Mouse (Mus musculus) gastrocnemius, postnatal 10 days (tissue): ENCODE results near the gene Smim9. TPM values are rescaled to one million over a fixed set of nuclear protein-coding genes. Genes with fewer than 3 reads are reported as not detected.

ENCODE experiments used
- DNase-seq: peaks from one replicate; pipeline ENCODE4 v3.0.0; 2021; ENCODE audit warnings: mixed read lengths
- long read RNA-seq, 2 experiments: library from polyadenylated mRNA; stranded (forward); transcript quantifications; one replicate each; pipeline ENCODE4 v2.0.0; 2021
- total RNA-seq, 2 experiments: library from RNA; stranded (reverse); gene quantifications; 2 replicates each; pipeline ENCODE4 v1.2.3; 2021

The Smim9 gene
- total RNA-seq: not detected
- long read RNA-seq, experiment 1: 0 reads
- long read RNA-seq, experiment 2: 0 reads

DNA sequence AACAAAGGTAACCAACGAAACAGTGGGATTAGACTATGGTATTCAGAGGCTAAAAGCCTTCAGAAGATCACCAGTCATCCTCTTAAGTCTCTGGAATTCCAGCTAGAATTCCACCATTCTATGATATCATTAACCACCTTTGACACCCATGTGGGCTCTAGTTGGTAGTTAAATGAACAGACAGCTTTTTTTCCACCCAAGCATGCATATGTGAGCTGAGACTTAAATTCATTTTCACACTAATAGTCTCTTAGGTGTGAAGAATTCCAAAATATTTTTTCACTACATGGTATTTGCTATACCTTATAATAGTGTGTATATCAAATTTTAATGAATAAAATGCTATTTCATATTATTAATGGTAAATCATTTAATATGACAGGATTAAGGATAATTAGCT is at the start of gene Smim9:
Smim9 (minus strand) TSS at position 101 of the 400 bp plus-strand sequence.
- DNase-seq: no peak

- peak; percentile 40 for DNase-seq
Measured at GRCm38 (mm10) chrX:75155576-75156243, 7.9 kb downstream of the Smim9 start.

- no peak for DNase-seq
Measured at GRCm38 (mm10) chrX:75152249-75152648, 11.3 kb downstream of the Smim9 start.

GRCm38 (mm10) chrX:75150304-75150703 is 13.3 kb downstream of the Smim9 start:
- DNase-seq: no peak

DNA sequence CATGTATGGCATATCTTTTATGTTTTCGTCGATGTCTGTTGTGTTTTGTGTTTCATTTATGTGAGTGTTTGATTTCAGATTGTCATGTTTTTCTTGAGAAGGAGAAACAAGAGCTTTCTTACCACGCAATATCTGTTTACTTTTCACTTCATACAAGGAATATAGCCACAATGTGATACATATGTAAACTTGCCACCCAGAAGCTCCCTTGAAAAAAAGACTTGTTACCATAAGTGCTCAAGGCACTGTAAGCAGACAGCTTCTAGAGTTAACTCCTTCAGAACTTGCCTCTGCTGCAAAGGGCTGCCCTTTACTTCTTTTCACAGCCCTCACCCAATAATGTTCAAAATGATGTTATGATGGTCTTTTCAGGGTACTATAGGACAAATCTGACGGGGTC is 15.2 kb downstream of the Smim9 start:
- DNase-seq: no peak

DNA sequence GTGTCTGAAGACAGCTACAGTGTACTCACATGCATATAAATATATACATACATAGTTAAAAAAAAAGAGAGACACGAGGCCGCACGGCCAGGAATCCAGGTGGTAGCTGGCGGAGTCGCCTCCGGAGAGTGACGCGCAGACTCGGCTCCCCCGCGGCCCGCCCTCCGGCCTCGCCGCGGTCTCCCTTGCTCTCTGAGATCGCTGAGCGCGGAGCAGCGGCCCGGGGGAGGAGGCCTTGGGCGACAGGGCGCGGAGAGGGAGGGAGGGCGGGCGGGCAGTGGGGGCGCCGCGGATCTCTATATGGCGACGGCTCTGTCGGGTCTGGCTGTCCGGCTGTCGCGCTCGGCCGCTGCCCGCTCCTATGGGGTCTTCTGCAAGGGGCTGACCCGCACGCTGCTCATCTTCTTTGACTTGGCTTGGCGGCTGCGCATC is 20.4 kb downstream of the Smim9 start:
- peak; percentile 6 for DNase-seq

GRCm38 (mm10) chrX:75138182-75138581 is 25.4 kb downstream of the Smim9 start:
- no peak for DNase-seq

- DNase-seq: no peak
Measured at GRCm38 (mm10) chrX:75137729-75138128, 25.8 kb downstream of the Smim9 start.

GRCm38 (mm10) chrX:75136938-75137337 is 26.6 kb downstream of the Smim9 start:
- no peak for DNase-seq

GRCm38 (mm10) chrX:75130467-75131160 is 33.0 kb downstream of the Smim9 start, which contains the start of gene Mpp1:
Mpp1 (minus strand) TSS chrX:75131016.
- DNase-seq: peak; percentile 66

- no peak for DNase-seq
Measured at GRCm38 (mm10) chrX:75129474-75129873, 34.1 kb downstream of the Smim9 start.

- DNase-seq: no peak
Measured at GRCm38 (mm10) chrX:75128333-75128980, 35.1 kb downstream of the Smim9 start.

GRCm38 (mm10) chrX:75126893-75127292 is 36.7 kb downstream of the Smim9 start:
- DNase-seq: no peak

GRCm38 (mm10) chrX:75125606-75126005 is 38.0 kb downstream of the Smim9 start:
- DNase-seq: no peak

- DNase-seq: no peak
Measured at GRCm38 (mm10) chrX:75115550-75115949, 48.0 kb downstream of the Smim9 start.

GRCm38 (mm10) chrX:75102293-75102692 is 61.3 kb downstream of the Smim9 start:
- DNase-seq: no peak

DNA sequence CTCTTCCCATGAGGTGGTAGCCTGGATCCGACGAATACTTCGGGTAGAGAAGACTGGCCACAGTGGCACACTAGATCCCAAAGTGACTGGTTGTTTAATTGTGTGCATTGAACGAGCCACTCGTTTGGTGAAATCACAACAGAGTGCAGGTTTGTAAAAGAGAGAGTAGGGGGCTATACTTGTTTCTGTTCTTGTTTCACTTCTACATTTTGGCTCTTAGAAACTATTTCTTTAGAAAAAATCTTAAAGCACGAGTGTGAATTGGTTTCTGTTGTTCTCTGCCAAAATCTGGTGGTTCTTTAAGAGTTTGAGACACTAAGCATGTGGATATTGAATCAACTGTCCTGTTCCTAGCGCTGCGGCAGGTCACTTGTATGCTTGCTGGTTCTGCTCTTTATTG is 64.8 kb downstream of the Smim9 start:
- DNase-seq: no peak

GRCm38 (mm10) chrX:75096163-75096770 is 67.3 kb downstream of the Smim9 start:
- DNase-seq: peak; percentile 3
